Mouse (Mus musculus) liver, postnatal 0 days (tissue): ENCODE measurements around the gene Ndufs4.

Experiments used
- CTCF ChIP-seq: sonication (generic); IDR thresholded peaks from 2 replicates; pipeline ENCODE4 v1.5.1; 2016; ENCODE audit warnings: antibody characterized with exemption, low read depth
- EP300 ChIP-seq: IDR thresholded peaks from 2 replicates; pipeline ENCODE4 v1.6.1; 2016; ENCODE audit warnings: antibody characterized with exemption, low read depth, mild to moderate bottlenecking

- no peak for TF ChIP-seq CTCF
- no peak for TF ChIP-seq EP300
Measured at GRCm38 (mm10) chr13:114267741-114268140, 120.3 kb downstream of the Ndufs4 start.
